Mouse (Mus musculus) MEL-GATA-1-ER (cell line): ENCODE data around the gene Pias4.
"Not testable (repeated sequence)": the region's sequence is repeated elsewhere in the genome, so short reads cannot be mapped to it uniquely, and the experiment has no call there.

Experiments
- DNase-seq: peaks from one replicate; pipeline ENCODE4 v3.0.0-alpha.2; 2012; ENCODE audit warnings: low read depth; ENCODE audit errors: extremely low read depth

Gene Pias4

GRCm38 (mm10) chr10:81173132-81173531 is 5.4 kb upstream of the Pias4 start:
- peak; percentile 78 for DNase-seq

- not testable (repeated sequence) for DNase-seq
These were observed 1.7 kb upstream of the Pias4 start for GRCm38 (mm10) chr10:81169411-81169900.

- DNase-seq = peak; percentile 86
These were observed 960 bp upstream of the Pias4 start for GRCm38 (mm10) chr10:81168521-81169244.

GRCm38 (mm10) chr10:81168087-81168431 is 336 bp upstream of the Pias4 start:
- DNase-seq = no peak

GRCm38 (mm10) chr10:81165118-81165517 is 2.6 kb downstream of the Pias4 start:
- no peak for DNase-seq

GRCm38 (mm10) chr10:81162318-81162652 is 5.4 kb downstream of the Pias4 start:
- no peak for DNase-seq

GRCm38 (mm10) chr10:81161602-81162317 is 6.0 kb downstream of the Pias4 start:
- no peak for DNase-seq

- DNase-seq = no peak
These were observed 13.0 kb downstream of the Pias4 start for GRCm38 (mm10) chr10:81154736-81155135.

GRCm38 (mm10) chr10:81154313-81154712 is 13.4 kb downstream of the Pias4 start:
- DNase-seq = no peak

GRCm38 (mm10) chr10:81152609-81153008 is 15.1 kb downstream of the Pias4 start:
- DNase-seq = no peak

GRCm38 (mm10) chr10:81151261-81151660 is 16.5 kb downstream of the Pias4 start:
- no peak for DNase-seq

- DNase-seq = no peak
These were observed 21.4 kb downstream of the Pias4 start for GRCm38 (mm10) chr10:81146296-81146695.

GRCm38 (mm10) chr10:81145778-81146177 is 21.9 kb downstream of the Pias4 start:
- no peak for DNase-seq

GRCm38 (mm10) chr10:81145307-81145706 is 22.4 kb downstream of the Pias4 start:
- no peak for DNase-seq

- no peak for DNase-seq
These were observed 23.1 kb downstream of the Pias4 start for GRCm38 (mm10) chr10:81144667-81145066.

- no peak for DNase-seq
These were observed 23.8 kb downstream of the Pias4 start for GRCm38 (mm10) chr10:81143845-81144437.

GRCm38 (mm10) chr10:81143157-81143633 is 24.5 kb downstream of the Pias4 start:
- no peak for DNase-seq

GRCm38 (mm10) chr10:81142551-81142981 is 25.2 kb downstream of the Pias4 start:
- no peak for DNase-seq

GRCm38 (mm10) chr10:81141455-81142210 is 26.1 kb downstream of the Pias4 start:
- no peak for DNase-seq

GRCm38 (mm10) chr10:81140717-81141454 is 26.8 kb downstream of the Pias4 start:
- no peak for DNase-seq

GRCm38 (mm10) chr10:81140005-81140404 is 27.7 kb downstream of the Pias4 start:
- DNase-seq = no peak
